Mouse (Mus musculus): ENCODE results near the gene Rnf20.
"Not testable (repeated sequence)": the region's sequence is repeated elsewhere in the genome, so short reads cannot be mapped to it uniquely, and the experiment has no call there.

The Rnf20 gene

DNA sequence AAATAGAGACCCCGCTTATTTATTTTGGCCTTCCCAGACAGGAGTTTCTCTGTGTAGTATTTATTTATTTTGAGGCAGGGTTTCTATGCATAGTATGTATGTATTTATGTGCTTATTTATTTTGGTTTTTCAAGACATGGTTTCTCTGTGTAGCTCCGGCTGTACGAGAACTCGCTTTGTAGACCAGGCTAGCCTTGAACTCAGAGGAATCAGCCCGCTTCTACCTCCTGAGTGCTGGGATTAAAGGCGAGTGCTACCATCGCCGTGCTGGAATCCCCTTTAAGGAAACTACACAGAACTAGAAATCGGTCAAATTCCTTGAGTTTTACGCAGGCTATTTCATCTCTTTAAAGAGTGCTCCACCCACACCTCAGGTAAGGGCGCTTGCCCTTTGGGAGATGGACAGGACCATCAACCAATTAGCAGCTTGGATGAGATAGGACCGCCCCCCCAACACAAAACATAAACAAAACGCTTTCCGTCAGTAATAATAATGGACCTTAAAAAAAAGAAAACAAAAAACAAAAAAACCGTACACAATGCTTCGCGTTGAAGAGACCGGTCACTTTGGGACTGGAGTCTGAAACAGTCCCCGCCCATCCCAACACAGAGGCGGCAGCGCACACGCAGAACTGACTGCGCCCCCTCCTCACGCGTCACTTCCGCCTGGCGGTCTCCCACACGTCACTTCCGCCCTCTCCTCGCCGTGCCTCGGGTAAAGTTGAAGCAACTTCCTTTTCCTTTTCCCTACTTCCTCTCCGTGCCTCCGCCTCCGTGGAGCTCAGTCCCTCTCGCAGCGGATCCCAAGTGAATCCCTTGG lies at the start of gene Rnf20:
Rnf20 (plus strand) TSS at position 688 of the 820 bp plus-strand sequence.
- DNase-seq (ENCODE audit: low spot score) = peak; percentile 93

- DNase-seq (ENCODE audit: low spot score) = no peak
Measured at GRCm38 (mm10) chr4:49583965-49584831, 47.6 kb upstream of the Rnf20 start.

DNA sequence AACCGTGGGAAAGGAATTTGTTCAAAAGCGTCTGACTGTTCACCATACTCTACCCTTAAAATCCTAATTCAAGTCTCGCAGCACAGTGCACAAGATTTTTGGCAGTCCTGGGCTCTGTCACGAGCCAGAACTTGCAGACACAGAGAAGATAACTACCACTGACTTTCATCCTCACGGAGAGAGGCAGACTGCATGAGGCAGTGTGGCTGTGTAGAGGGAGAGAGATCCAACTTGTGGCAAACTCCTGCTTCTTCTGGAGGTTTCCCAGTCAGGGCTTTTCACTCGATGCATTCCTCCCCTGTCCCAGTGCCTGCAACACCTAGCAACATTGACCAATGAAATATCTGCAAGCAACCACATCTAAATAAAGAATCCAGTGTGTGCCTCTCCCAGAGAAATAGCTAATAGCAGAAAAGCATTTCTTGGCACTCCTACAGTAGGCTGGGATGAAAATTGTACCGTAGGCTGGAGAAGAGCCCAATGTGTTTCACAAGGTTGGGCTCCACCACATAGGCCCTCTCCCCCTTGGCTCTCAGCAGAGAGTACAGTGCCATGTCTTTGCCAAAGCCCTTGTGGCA lies 46.2 kb upstream of the Rnf20 start:
- DNase-seq (ENCODE audit: low spot score) = no peak

GRCm38 (mm10) chr4:49586811-49587210 lies 45.0 kb upstream of the Rnf20 start:
- no peak for DNase-seq (ENCODE audit: low spot score)

DNA sequence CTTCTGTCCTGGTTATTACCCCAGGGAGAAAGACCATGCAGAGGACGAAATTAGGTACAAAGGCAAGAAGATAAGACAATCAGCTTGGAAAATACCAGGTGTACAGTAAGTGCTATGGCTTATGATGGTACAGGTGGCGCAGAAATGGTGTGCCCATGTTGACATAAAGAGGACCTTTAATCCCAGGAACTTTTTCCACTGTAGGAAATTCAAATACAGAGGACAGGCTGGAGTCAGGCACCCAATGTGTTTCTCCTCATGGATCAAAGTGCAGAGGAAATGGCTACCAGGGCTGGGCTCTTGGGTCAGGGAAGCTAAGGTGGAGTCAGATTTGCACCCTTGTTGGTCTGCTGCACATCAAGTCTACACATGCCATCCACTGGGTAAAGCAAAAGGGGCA lies 41.7 kb upstream of the Rnf20 start:
- no peak for DNase-seq (ENCODE audit: low spot score)

GRCm38 (mm10) chr4:49596846-49597182 lies 35.0 kb upstream of the Rnf20 start:
- DNase-seq (ENCODE audit: low spot score) = peak; percentile 29

DNA sequence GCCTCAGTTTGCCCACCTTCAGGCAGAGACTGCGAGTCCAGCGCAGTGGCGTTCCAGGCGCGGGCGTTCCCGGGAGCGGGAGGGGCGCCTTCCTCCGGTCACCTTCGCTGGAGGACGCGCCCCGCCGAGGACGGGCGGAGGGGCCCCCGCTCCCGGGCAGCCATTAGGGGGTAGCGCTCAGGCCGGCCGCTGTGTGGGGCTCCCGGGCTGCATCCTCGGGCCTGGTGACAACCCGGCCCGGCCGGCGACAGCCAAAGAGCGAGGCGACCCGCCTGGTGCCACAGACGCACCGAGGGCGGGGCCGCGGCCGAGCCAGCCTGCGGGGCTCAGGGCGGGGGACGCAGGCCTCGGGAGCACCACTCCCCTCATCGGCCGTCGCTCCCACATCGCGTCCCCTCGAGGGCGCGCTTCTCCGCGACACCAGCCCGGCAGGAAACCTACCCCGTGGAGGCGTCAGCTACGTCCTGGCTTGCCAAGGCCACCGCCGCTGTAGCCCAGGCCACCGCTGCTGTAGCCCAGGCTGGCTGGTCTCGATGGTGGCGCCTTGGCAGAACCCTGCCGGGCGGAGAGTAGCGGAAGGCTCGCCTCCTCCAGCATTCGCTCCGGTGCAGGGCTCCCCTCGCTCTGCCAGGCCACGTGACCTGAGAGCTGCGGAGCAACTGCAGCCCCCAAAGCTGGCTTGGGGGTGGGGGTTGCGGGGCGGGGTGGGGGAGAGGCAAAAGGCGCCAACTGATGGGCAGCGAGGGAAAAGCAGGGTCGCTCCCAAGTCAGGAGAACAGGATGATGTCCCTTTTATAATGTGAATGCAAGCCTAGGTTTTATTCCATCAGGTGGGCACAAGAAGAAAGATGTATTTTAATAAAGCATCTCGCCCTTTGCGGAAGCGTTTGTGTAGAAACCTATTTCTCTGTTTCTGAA lies 34.4 kb upstream of the Rnf20 start, which contains the start of gene Tmem246:
Tmem246 (minus strand) TSS at position 694 of the 918 bp plus-strand sequence.
- peak; percentile 32 for DNase-seq (ENCODE audit: low spot score)

- DNase-seq (ENCODE audit: low spot score) = no peak
Measured at GRCm38 (mm10) chr4:49603161-49603560, 28.6 kb upstream of the Rnf20 start.

DNA sequence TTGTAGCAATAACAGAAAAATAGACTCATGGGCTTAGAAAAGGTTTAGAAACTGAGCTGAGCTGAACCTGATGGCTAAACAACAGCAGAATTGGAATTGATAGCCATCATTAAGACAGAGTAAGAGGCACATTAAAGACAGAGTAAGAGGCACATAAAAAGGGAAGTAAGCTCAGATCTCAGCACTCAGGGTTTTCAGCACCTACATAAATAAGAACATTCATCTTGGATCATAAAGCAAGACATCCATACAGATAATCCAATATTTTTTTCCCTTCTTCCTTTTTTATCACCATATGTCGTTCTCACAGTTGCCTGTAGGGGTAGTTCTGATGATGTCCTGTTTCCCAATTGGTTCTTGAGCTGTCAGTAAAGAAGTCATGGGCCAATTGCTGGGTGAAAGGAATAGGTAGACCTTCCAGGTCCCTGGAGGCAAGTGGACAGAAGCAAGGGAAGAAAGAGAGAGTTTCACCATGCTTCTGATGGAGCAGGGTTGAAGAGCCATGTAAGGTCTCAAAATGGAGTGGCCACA lies 27.7 kb upstream of the Rnf20 start:
- DNase-seq (ENCODE audit: low spot score) = no peak

GRCm38 (mm10) chr4:49604616-49605015 lies 27.2 kb upstream of the Rnf20 start:
- DNase-seq (ENCODE audit: low spot score) = no peak

DNA sequence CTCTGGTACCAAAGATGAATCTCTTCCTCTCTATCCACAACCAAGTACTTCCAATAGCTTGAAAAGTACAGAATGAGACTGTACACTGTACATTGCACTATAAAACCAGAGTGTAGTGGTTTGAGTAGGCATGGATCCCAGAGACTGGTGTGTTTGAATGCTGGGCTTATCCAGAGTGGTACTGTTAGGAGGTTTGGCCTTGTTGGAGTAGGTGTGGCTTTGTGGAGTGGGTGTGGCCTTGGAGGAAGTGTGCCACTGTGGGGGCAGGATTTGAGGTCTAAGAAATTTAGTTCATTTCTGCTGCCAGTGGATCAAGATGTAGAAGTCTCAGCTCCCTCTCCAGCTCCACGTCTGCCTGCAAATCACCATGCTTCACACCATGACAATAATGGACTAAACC lies 26.3 kb upstream of the Rnf20 start:
- DNase-seq (ENCODE audit: low spot score) = no peak

DNA sequence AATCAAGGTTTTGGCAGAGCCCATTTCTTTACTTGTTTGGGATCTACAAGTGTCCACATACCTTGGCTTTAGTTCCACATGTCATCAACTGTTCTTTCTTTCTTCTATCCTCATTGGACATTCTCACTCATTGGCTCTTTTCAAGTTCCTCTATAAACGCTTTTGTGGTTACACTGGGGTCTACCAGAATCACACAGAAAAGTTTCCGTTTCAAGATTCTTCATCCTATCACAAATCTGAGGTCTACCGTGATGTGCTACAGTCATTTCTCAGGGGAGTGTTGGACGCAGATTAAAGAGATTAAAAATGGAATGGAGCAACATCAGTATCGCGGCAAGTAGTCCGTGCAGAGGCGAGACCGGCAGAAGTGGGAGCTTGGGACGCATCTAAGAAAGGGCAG lies 14.9 kb upstream of the Rnf20 start:
- DNase-seq (ENCODE audit: low spot score) = no peak

GRCm38 (mm10) chr4:49619861-49620260 lies 11.9 kb upstream of the Rnf20 start:
- not testable (repeated sequence) for DNase-seq (ENCODE audit: low spot score)

DNA sequence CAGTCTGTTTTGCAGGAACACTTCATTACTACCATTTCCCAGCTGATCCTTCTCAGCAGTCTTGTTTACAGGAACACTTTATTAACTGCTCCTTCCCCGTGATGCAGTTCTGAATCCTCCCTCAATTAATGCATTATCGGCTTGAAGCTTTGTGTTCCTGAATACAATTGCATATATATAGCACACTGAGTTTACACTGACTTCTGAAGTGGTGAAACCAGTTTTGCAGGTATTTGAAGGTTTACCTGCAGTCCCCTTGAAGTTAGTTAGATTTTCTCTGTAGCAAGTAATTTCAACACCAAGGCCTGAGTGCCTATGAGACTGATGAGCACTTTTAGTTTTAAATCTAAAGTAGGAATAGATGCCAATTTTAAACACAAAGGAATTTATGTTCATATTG lies 9.5 kb upstream of the Rnf20 start:
- DNase-seq (ENCODE audit: low spot score) = no peak

GRCm38 (mm10) chr4:49623916-49624315 lies 7.9 kb upstream of the Rnf20 start:
- DNase-seq (ENCODE audit: low spot score) = no peak

DNA sequence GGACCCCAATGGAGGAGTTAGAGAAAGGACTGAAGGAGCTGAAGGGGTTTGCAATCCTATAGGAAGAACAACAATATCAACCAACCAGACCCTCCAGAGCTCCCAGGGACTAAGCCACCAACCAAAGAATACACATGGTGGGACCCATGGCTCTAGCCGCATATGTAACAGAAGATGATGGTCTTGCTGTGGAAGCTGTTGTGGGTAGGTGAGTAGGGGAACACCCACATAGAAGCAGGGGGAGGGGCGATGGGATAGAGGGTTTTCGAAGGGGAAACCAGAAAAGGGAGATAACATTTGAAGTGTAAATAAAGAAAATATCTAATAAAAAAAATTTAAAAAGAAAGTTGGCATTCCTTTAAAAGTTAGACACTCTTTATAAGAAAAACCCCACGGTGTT lies 6.8 kb upstream of the Rnf20 start:
- not testable (repeated sequence) for DNase-seq (ENCODE audit: low spot score)

DNA sequence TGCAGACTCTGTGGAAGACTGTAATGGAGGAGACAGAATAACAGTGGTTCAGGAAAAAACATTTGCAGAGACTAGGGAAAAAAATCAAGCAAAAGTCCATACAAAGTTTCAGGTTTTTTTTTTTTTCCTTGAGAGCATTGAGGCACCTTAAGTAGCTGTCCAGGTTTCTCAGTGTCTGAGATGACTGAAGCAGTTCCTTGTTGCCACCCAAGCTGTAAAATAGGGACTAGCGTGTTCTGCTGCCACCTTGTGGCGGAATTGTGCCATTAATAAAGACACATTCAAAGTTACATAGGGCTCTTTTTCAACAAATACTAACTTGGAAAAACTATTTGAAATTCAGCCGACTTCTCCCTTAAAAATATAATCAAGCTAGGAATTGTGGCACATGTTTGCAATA lies 4.8 kb upstream of the Rnf20 start:
- DNase-seq (ENCODE audit: low spot score) = peak; percentile 80

GRCm38 (mm10) chr4:49628941-49629340 lies 2.9 kb upstream of the Rnf20 start:
- DNase-seq (ENCODE audit: low spot score) = no peak

DNA sequence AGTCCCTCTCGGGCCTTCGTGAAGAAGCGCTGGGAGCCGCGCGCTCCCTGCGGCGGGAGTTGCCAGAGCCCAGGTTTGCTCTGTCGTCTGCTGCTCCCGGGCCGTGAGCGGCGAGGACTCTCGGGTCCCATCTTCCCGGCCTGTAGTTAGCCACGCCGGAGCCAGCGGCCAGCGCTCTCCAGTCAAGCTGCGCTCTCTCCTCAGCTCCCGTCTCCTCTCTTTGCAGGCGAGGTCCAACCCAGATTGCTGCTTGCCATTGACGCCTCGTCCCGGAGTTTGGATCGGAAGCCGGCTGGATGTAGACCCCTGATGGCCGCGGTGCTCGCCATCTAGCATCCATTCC lies 304 bp downstream of the Rnf20 start:
- no peak for DNase-seq (ENCODE audit: low spot score)

DNA sequence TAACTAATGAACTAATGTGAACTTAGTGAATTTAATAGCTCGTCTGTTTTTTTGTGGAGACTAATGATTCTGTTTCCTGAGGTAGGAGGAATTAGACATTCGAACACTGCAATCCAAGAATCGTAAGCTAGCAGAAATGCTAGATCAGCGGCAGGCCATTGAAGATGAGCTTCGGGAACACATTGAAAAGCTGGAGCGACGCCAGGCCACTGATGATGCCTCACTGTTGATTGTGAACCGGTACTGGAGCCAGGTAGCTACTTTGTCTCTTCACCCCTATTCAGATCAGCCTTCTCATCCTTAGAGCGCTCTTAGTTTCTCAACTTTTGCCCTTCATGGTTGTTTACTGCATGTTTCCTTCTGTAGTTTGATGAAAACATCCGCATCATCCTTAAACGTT lies 6.0 kb downstream of the Rnf20 start:
- DNase-seq (ENCODE audit: low spot score) = no peak

- peak; percentile 62 for DNase-seq (ENCODE audit: low spot score)
Measured at GRCm38 (mm10) chr4:49639913-49640312, 8.1 kb downstream of the Rnf20 start.

DNA sequence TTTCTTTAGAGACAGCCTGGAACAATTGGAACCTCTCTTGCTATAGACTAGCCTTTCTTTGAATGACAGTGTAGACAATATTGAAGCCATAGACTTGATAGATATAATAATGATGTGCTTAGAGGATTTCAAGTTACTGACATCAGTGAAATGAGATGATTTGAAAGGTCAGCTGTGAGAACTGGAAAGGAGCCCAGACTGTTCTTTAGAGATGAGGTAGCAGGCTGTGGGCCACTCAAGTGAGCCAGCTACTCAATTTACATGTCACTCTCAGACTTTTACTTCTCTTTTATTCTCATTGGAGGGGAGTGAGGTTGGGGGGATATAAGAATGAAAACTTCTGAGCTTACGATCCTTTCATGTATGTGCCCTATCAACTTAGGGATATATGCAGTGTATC lies 27.6 kb downstream of the Rnf20 start:
- DNase-seq (ENCODE audit: low spot score) = no peak
